In genomic region chr1:177408690-177409089, GRCm38 (mm10) we compare ENCODE assay signal across 8 mouse cellular contexts. TPM values are rescaled to one million over a fixed set of nuclear protein-coding genes. Genes with fewer than 3 reads are reported as not detected.
DNase-seq lines count a peak whose midpoint lies in the region.

No protein-coding gene starts in this region.

- peak; percentile 37 to 66 for DNase-seq in heart, adult 18-20 months
- DNase-seq in heart, postnatal 25 days (ENCODE audit: low spot score) = no peak
- DNase-seq in CD4-positive helper T cell, adult 2 months (ENCODE audit: low read depth, low spot score) = peak; percentile 65
- DNase-seq in adrenal gland, postnatal 36 days = peak; percentile 19 to 44
- DNase-seq in kidney, postnatal 25 days = peak; percentile 51 to 80
- peak; percentile 26 to 72 for DNase-seq in spleen, postnatal 10 days (ENCODE audit: low spot score in 2 of 2)
- DNase-seq in layer of hippocampus, postnatal 10 days (ENCODE audit: low spot score in 2 of 2) = no peak
- DNase-seq in left cerebral cortex, adult 8-10 months (ENCODE audit: low spot score in 2 of 2) = no peak

- intact Hi-C loops in heart, postnatal 25 days (cut with DNase I) = loop anchor here (1.0 kb wide), 2 partner anchors 277 to 294 kb away; no protein-coding TSS in a partner anchor

RNA-seq across cellular contexts. Expression of gene Zbtb18, which starts 33.5 kb away (rescaled TPM):
- total RNA-seq in heart, adult 18-20 months (2021) = 10 to 100 TPM; 42.2 to 49.5 TPM
- 10 to 100 TPM; 38.5 to 40.3 TPM for total RNA-seq in heart, postnatal 25 days (2021)
- 10 to 100 TPM; 21.2 to 24.1 TPM for total RNA-seq in adrenal gland, postnatal 36 days (2021)
- 100 to 1,000 TPM; 639 to 677 TPM for total RNA-seq in layer of hippocampus, postnatal 10 days (2021)
- 100 to 1,000 TPM; 279 to 374 (median 318) TPM for total RNA-seq in left cerebral cortex, adult 8-10 months (2022)

Comparison
In these comparisons a context has a peak if more than half of its experiments do, and no peak if none do; other contexts are left out.
1. DNase-seq: peak in heart, adult 18-20 months (2 of 2), CD4-positive helper T cell, adult 2 months (single experiment), adrenal gland, postnatal 36 days (2 of 2), kidney, postnatal 25 days (2 of 2) and spleen, postnatal 10 days (2 of 2); none in heart, postnatal 25 days (single experiment), layer of hippocampus, postnatal 10 days (0 of 2) and left cerebral cortex, adult 8-10 months (0 of 2).
2. RNA of gene Zbtb18, which starts 33.5 kb away (total RNA-seq): 639 to 677 TPM in layer of hippocampus, postnatal 10 days and 279 to 374 TPM in left cerebral cortex, adult 8-10 months; 42.2 to 49.5 TPM in heart, adult 18-20 months, 38.5 to 40.3 TPM in heart, postnatal 25 days and 21.2 to 24.1 TPM in adrenal gland, postnatal 36 days; every median in the first group is over 4 times any median in the second.